Mouse (Mus musculus) common myeloid progenitor, adult 5-6 weeks (primary cell): ENCODE measurements around the gene Paxbp1. TPM values are rescaled to one million over a fixed set of nuclear protein-coding genes. Genes with fewer than 3 reads are reported as not detected.
A peak's percentile ranks its signal among the peaks of the same experiment; 100 is the strongest.

Source experiments
- ATAC-seq: replicated peaks from 2 replicates; pipeline ENCODE4 v1.8.0; 2016; ENCODE audit warnings: low read depth, mild to moderate bottlenecking, moderate TSS enrichment, inconsistent platforms; ENCODE audit not compliant: poor library complexity, severe bottlenecking
- total RNA-seq: library from RNA; stranded (forward); fragments of 200-1000, 187-1606 nt; gene quantifications from 2 replicates; pipeline ENCODE4 v1.2.3, GENCODE M21; 2017

The Paxbp1 gene
- total RNA-seq, 1 experiment from 2014 or later: 88.2 TPM

- no peak for ATAC-seq
These were observed 39.3 kb downstream of the Paxbp1 start for GRCm38 (mm10) chr16:91004915-91005538.

DNA sequence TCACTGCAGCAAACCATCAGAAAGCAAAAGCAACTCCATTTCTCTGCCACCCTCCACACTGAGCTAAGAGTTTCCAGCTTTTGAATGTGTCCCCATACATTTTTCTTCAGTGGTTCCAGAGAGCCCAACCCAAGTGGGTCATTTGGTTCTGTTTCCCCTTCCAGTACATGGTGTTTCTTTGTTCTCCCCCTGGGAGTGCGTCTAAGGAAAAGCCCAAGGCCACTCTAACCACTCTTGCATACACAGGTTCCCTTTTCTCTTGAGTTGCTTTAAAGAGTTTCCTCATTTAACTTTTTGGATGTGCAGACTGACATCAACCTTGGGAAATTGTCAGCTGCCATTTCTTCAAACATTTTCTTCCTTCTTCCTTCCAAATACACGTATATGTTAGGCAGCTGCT lies 43.2 kb downstream of the Paxbp1 start:
- peak; percentile 88 for ATAC-seq

GRCm38 (mm10) chr16:90999827-91000226 lies 44.5 kb downstream of the Paxbp1 start:
- no peak for ATAC-seq

DNA sequence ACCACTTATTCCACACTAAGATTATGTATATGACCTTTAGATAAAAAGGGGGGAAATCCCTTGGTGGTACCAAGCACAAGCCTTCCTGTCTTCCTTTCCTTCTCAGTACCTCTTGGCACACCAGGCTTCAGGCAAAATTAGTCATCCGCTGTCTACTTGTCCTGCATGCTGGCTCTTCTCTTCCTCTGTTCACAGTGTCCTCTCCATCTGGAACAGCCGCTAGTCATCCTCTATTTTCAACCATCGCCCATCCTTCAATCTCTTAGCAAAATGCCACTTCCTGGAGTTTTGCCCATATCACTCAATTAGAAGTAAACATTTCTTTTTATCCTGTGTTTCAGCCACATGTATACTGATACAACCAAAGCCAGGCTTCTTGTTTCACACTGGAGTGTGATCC lies 46.5 kb downstream of the Paxbp1 start:
- ATAC-seq: no peak

DNA sequence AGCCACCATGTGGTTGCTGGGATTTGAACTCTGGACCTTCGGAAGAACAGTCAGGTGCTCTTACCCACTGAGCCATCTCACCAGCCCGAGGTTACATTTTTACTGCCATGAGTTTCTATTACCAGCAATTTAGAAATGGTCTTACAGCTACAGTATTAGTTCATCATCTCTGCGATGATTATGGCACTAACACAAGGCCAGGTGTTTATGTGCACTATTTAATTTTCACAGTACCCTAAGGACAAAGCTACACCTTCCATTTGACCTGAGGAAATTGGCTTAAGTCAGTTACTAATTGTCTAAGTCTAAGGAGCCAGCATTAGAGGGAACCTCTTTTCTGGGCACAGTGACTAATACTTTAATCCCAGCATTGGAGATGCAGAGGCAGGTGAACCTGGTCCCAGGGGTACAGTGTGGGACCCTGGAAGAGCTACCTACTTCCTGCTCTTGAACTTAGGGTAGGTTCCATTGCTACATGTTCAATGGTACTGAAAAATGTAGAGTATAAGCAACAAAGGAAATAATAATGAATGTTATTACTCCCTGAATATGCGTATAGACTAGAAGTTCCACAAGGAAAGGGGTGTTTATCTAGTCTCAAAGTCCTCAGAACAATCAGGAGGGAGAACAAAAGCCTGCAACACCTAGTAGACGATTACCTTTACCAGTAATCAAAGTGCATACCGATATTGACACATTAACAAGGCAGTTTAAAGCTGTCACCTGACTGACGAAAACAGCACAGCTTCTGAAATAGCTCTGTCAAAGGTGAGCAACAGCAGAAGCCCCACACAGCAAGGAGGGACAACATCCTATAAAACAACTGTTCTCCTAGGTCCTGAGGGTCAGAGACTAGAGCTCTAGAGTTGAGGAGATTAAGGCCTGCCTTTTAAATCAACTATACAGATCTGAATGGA lies 47.8 kb downstream of the Paxbp1 start:
- ATAC-seq: no peak

DNA sequence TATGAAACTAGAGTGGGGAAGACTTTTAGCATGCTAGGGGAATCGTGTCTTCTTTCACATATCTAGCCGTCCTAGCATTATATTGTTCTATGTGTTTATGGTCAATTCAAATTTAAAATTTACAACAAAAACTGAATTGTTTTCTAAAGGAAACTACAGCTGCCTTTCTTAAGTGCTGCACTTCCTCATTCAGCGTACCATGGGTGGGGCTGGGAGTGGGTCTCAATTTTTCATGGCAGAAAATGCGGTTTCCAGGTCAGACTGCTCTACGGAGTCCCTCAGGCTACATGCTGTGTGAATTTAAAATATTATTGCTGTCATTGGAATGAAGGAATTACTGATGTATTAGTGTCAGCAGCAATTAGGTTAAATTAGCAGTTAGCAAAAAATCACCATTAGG lies 48.8 kb downstream of the Paxbp1 start:
- ATAC-seq: peak; percentile 79

GRCm38 (mm10) chr16:90995023-90995422 lies 49.3 kb downstream of the Paxbp1 start:
- peak; percentile 86 for ATAC-seq

DNA sequence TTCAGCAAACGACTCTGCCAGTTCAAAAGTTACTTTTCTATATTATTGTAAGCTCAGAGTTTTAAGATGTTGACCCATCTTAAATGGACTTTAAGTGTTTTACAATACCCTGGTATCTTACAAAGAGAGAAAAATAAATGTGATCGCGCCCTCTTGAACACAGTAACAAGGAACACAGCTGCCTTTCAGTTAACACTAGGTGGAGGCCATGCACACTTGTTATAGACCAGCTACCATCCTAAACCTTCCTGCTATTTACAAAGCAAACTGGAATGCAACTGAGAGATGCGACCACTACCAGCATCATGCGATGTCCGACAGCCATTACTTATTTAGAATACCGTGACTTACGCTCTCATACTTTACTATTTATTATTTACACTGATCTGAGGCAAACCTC lies 55.2 kb downstream of the Paxbp1 start:
- no peak for ATAC-seq

DNA sequence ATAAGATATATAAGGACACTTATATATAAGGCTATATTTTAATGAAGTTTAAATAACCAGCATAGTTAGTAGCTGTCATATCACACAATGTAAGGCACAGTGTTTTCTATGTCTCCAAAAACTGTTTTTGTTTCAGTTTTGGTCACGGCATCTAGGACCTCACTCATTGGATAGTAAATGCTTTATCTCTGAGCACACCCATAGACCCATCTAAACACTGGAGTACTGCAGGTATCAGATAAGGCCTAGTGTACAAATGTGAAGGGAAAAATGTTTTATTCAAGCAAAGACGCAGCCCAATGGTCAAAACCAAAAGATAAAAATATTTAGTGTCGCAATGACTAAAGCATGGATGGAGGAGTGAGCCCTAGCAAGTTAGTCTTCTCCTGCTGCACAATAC lies 55.7 kb downstream of the Paxbp1 start:
- peak; percentile 88 for ATAC-seq

DNA sequence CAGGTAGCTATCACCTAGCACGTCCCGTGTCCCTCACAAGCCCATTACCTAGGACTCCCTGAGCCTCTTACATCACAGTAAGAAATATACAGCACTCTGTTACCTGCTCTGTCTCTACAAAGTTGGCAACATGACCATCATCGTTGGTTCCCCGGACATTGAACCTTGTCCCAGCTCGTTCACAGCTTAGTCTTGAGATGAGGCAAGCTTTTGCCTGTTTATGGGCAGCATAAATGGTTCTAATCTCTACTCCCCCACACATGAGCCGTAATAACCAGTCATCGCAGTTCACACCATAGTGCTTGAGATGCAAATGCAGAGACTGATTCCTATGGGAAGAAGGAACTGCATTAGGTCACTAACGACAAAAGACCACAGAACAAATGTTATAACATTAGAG lies 56.3 kb downstream of the Paxbp1 start:
- no peak for ATAC-seq

GRCm38 (mm10) chr16:90971004-90971403 lies 73.3 kb downstream of the Paxbp1 start:
- ATAC-seq: no peak

DNA sequence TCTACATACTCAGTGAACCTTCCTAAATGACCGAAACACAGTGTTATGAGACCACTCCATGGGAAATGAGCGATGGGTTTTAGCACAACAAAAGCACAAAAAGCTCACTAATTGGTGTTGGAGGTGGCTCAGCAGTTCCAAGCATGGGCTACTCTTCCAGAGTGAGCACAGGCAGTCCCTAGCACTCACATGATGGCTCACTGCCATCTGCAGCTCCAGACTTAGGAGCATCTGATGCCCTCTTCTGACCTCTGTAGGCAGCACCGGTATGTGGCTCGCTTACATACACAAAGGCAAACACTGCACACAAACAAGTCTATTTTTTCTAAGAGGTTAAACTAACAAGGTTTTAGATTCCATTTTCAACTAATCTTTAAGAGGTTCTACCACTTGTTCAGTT lies 78.1 kb downstream of the Paxbp1 start:
- no peak for ATAC-seq

DNA sequence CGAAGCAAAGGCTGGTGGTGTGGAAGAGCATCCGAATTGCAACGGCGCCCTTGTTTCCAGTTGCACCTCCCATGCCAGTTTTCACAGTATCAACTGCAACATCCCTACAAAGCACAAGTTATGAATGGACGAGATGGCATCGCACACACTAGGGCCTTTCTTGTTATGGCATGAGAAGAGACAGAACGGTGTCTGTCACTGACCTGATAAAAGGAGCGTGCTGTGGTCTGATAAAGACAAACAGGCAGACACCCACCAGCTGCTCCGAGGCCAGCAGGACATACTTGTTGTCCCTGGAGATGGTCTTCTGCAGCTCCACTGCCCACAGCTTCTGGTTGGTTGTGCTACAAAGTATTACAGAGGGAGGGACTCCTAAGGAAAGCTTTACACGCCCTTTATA lies 80.0 kb downstream of the Paxbp1 start:
- peak; percentile 63; the same call in 1 of the 2 replicates for ATAC-seq

Other genes starting within 250 kb of the Paxbp1 start
- 13.8 and 19.7 TPM in 2 replicates for gene Urb1, start 234.1 kb downstream of the Paxbp1 start, total RNA-seq
- gene Eva1c, start 217.8 kb downstream of the Paxbp1 start, total RNA-seq: not detected in 2 replicates
- 72.0 and 100.0 TPM in 2 replicates for gene Cfap298, start 109.4 kb downstream of the Paxbp1 start, total RNA-seq
- 27.1 and 40.4 TPM in 2 replicates for gene Synj1, start 33.2 kb downstream of the Paxbp1 start, total RNA-seq
- not detected in 2 replicates for gene 4932438H23Rik, start 50.6 kb upstream of the Paxbp1 start, total RNA-seq
- not detected in 2 replicates for gene Olig2, start 180.9 kb upstream of the Paxbp1 start, total RNA-seq
- gene Olig1, start 225.2 kb upstream of the Paxbp1 start, total RNA-seq: not detected in 2 replicates